Mouse (Mus musculus) fibroblast of lung, adult 2 months (primary cell): Measurements from ENCODE around the gene Rtn4rl2.
A peak's percentile ranks its signal among the peaks of the same experiment; 100 is the strongest.

Experiments
- DNase-seq: peaks from one replicate; pipeline ENCODE4 v3.0.0-alpha.2; 2011; ENCODE audit warnings: low read depth

Rtn4rl2 gene

GRCm38 (mm10) chr2:84850407-84851129, 35.9 kb downstream of the Rtn4rl2 start:
- DNase-seq = no peak

GRCm38 (mm10) chr2:84845226-84845625, 41.3 kb downstream of the Rtn4rl2 start:
- DNase-seq = no peak

GRCm38 (mm10) chr2:84843654-84844053, 42.9 kb downstream of the Rtn4rl2 start:
- no peak for DNase-seq

- DNase-seq = no peak
These were observed 44.6 kb downstream of the Rtn4rl2 start for GRCm38 (mm10) chr2:84841905-84842304.

GRCm38 (mm10) chr2:84840748-84841563, 45.6 kb downstream of the Rtn4rl2 start:
- DNase-seq = no peak

GRCm38 (mm10) chr2:84840016-84840747, 46.3 kb downstream of the Rtn4rl2 start:
- no peak for DNase-seq

GRCm38 (mm10) chr2:84838993-84839980, 47.2 kb downstream of the Rtn4rl2 start:
- no peak for DNase-seq

GRCm38 (mm10) chr2:84838593-84838949, 47.9 kb downstream of the Rtn4rl2 start, which contains the start of gene Slc43a1:
Gene Slc43a1, plus strand, starts transcription at chr2:84838850.
- DNase-seq = no peak

- DNase-seq = no peak
These were observed 48.5 kb downstream of the Rtn4rl2 start for GRCm38 (mm10) chr2:84837817-84838592.

GRCm38 (mm10) chr2:84837107-84837506, 49.4 kb downstream of the Rtn4rl2 start:
- no peak for DNase-seq

- DNase-seq = peak; percentile 64
These were observed 54.7 kb downstream of the Rtn4rl2 start for GRCm38 (mm10) chr2:84831666-84832391.

GRCm38 (mm10) chr2:84827283-84827920, 59.1 kb downstream of the Rtn4rl2 start:
- DNase-seq = no peak

- peak; percentile 85 for DNase-seq
These were observed 59.8 kb downstream of the Rtn4rl2 start, which contains the start of gene Timm10 for GRCm38 (mm10) chr2:84826488-84827282. Gene Timm10, plus strand, starts transcription at chr2:84826997.

GRCm38 (mm10) chr2:84823237-84823636, 63.3 kb downstream of the Rtn4rl2 start:
- DNase-seq = no peak

GRCm38 (mm10) chr2:84822552-84822951, 64.0 kb downstream of the Rtn4rl2 start, which contains the start of gene Smtnl1:
Gene Smtnl1, minus strand, starts transcription at chr2:84822652.
- DNase-seq = no peak
